Mouse (Mus musculus) midbrain, embryonic 11.5 days (tissue): ENCODE results near the gene Olfr412. TPM values are rescaled to one million over a fixed set of nuclear protein-coding genes. Genes with fewer than 3 reads are reported as not detected.

Source experiments
- ATAC-seq: fragments of 200-750 bp; cut with Nextera tagmentation; 2 replicates; pipeline ENCODE4 v1.8.0; 2017; ENCODE audit warnings: moderate TSS enrichment, moderate library complexity; ENCODE audit not compliant: low FRiP score
- DNase-seq: peaks from one replicate; pipeline ENCODE4 v3.0.0; 2015; ENCODE audit warnings: low spot score; ENCODE audit errors: missing footprints
- H3K27ac ChIP-seq: fragments of 300-500 bp; sonication (generic); 2 replicates; pipeline ENCODE4 v1.5.1; 2014; ENCODE audit warnings: low read depth, low read length
- H3K27me3 ChIP-seq: fragments of 300-500 bp; sonication (generic); 2 replicates; pipeline ENCODE4 v1.6.1; 2014; ENCODE audit warnings: mild to moderate bottlenecking, low read length, moderate library complexity, mixed read lengths; ENCODE audit not compliant: control insufficient read depth, insufficient read depth
- H3K36me3 ChIP-seq: fragments of 300-500 bp; sonication (generic); 2 replicates; pipeline ENCODE4 v1.6.1; 2014; ENCODE audit warnings: mild to moderate bottlenecking, low read length, moderate library complexity, mixed read lengths; ENCODE audit not compliant: control insufficient read depth, insufficient read depth
- H3K4me1 ChIP-seq: fragments of 300-500 bp; sonication (generic); 2 replicates; pipeline ENCODE4 v1.6.1; 2014; ENCODE audit warnings: low read length; ENCODE audit not compliant: control insufficient read depth, insufficient read depth
- H3K4me2 ChIP-seq: fragments of 300-500 bp; sonication (generic); 2 replicates; pipeline ENCODE4 v1.6.1; 2014; ENCODE audit warnings: mild to moderate bottlenecking, moderate library complexity
- H3K4me3 ChIP-seq: fragments of 300-500 bp; sonication (generic); 2 replicates; pipeline ENCODE4 v1.5.1; 2014; ENCODE audit warnings: low read depth, low read length
- H3K9ac ChIP-seq: fragments of 300-500 bp; sonication (generic); 2 replicates; pipeline ENCODE4 v1.6.1; 2014; ENCODE audit warnings: low read length
- H3K9me3 ChIP-seq: fragments of 300-500 bp; sonication (generic); 2 replicates; pipeline ENCODE4 v1.6.1; 2016; ENCODE audit warnings: low read length; ENCODE audit not compliant: control insufficient read depth
- WGBS: fragments of 180-500 bp; shearing (Covaris S2); extraction: QIAGEN DNeasy Blood & Tissue Kit; methylation state at CpG from one replicate; pipeline ENCODE4 v1.1.7; 2014; 5-methylcytosine and 5-hydroxymethylcytosine counted together
- polyA plus RNA-seq: library from polyadenylated mRNA; unstranded; fragments of >200 nt; fragmentation: Nextera tagmentation; extraction: Ambion mirVana; gene quantifications from 2 replicates; pipeline ENCODE4 v1.2.1, GENCODE M21; 2014

The Olfr412 gene
- polyA plus RNA-seq, 1 experiment from 2014 or later = not detected

DNA sequence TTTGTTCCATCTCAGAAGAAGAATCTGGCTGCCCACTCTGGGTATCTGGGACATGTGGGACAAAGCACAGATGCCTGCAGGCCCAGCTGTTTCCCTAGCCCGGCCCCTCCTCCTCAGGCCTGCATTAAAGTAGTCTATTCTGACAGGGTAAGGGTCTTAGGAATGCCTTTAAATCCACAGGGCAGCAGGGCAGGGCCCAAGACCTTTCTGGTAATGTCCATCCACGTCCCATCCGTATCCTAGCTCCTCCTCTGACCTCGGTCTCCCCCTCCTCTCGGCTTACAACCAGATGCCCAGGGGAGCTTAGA is 47.5 kb downstream of the Olfr412 start:
- Histone ChIP-seq H3K27me3 (no peaks in the 10 kb centered on the region), H3K9me3 (no peaks in the 10 kb centered on the region), H3K36me3 (no peaks in the 10 kb centered on the region), H3K9ac (no peak overlapping the region), H3K27ac (no peak overlapping the region), H3K4me3 (no peak overlapping the region), H3K4me2 (no peak overlapping the region), H3K4me1 (no peaks in the 10 kb centered on the region)
- no peak for ATAC-seq
- 57% methylated on average over 5 of the region's 5 CpGs for WGBS
- DNase-seq = no peak

GRCm38 (mm10) chr11:74409757-74410174 is 47.9 kb downstream of the Olfr412 start:
- no peaks in the 10 kb centered on the region for H3K36me3 ChIP-seq
- 69% methylated on average over 4 of the region's 4 CpGs for whole genome bisulfite sequencing
- no peak overlapping the region for H3K4me2 ChIP-seq
- H3K27ac ChIP-seq = no peak overlapping the region
- no peaks in the 10 kb centered on the region for H3K9me3 ChIP-seq
- DNase-seq (no peak), ATAC-seq (no peak)
- no peaks in the 10 kb centered on the region for H3K27me3 ChIP-seq
- no peaks in the 10 kb centered on the region for H3K4me1 ChIP-seq
- H3K4me3 ChIP-seq = no peak overlapping the region
- no peak overlapping the region for H3K9ac ChIP-seq

DNA sequence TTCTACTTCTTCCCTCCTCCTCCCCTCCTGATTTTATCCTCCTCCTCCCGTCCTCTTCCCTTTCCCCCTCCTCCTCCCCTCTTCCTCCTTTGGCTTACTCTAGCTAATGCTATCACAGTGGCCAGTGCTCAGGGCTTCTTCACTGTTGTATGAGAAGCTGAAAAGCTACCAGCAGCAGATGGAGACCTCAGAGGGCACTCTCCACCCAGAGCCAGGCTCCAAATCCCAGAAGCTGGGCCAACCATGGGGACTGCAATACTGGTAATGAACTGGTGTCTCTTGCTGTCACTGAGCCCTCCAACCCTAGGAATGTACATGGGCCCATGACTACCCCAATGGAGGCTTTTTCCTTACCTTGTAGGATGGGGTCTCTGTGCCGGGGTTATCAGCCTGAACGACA is 50.1 kb downstream of the Olfr412 start:
- Histone ChIP-seq H3K9ac (no peak overlapping the region), H3K9me3 (no peaks in the 10 kb centered on the region), H3K4me3 (no peak overlapping the region), H3K4me2 (no peak overlapping the region), H3K4me1 (no peaks in the 10 kb centered on the region), H3K27me3 (no peaks in the 10 kb centered on the region), H3K36me3 (no peaks in the 10 kb centered on the region), H3K27ac (no peak overlapping the region)
- ATAC-seq = no peak
- no peak for DNase-seq
- 72% methylated on average over 3 of the region's 3 CpGs for WGBS

- 84% methylated on average over 3 of the region's 3 CpGs for WGBS
- ATAC-seq (no peak), DNase-seq (no peak)
- Histone ChIP-seq H3K4me1 (no peaks in the 10 kb centered on the region), H3K9me3 (no peaks in the 10 kb centered on the region), H3K4me2 (no peak overlapping the region), H3K27me3 (no peaks in the 10 kb centered on the region), H3K36me3 (no peaks in the 10 kb centered on the region), H3K4me3 (no peak overlapping the region), H3K9ac (no peak overlapping the region), H3K27ac (no peak overlapping the region)
Measured at GRCm38 (mm10) chr11:74412462-74412861, 50.6 kb downstream of the Olfr412 start.

DNA sequence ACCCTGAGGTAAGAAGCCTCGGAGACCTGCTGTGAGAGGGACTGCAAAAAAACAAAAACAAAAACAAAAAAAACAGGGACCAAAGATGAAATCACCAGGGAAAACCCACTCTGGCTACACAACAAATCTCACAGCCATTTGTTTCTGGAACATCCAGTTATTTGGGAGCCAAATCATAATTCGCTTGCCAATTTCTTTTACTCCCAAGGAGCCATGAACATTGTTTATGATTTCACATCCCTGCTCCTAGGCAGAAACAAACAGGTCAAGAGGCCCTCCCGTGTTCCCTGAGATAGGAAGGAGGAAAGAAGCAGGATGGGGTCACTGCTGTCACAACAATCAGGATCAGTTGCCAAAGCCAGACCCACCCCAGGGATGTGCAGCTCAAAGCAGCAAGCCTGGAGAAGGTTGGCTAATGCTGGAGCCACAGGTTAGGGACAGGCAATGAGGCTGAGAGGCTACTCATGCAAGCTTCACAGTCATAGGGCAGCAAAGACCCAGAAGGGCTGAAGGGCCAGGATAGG is 51.6 kb downstream of the Olfr412 start:
- Histone ChIP-seq H3K9me3 (no peaks in the 10 kb centered on the region), H3K4me1 (no peaks in the 10 kb centered on the region), H3K36me3 (no peaks in the 10 kb centered on the region), H3K4me3 (no peak overlapping the region), H3K9ac (no peak overlapping the region), H3K27ac (no peak overlapping the region), H3K27me3 (no peaks in the 10 kb centered on the region), H3K4me2 (no peak overlapping the region)
- ATAC-seq = no peak
- 79% methylated on average over 3 of the region's 3 CpGs for WGBS
- no peak for DNase-seq

DNA sequence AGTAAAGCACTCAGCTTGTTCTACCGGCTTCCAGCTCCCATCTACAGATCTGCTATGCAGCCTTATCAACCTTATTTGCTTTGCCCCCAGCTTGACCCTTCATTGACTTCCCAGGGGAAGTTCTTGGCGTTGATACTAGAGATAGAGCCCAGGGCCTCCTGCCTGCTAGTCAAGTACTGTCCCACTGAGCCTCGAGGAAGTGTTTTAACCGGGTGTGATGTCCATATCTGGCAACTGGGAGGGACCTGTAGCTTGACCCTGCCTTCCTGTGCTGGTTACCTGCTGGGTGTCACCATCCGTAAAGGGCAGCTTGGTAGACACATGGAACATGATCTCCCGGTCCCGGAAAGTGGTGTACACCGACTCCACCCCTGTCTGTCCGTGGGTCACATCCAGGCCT is 52.2 kb downstream of the Olfr412 start:
- DNase-seq = no peak
- Histone ChIP-seq H3K4me1 (no peaks in the 10 kb centered on the region), H3K27me3 (no peaks in the 10 kb centered on the region), H3K4me2 (no peak overlapping the region), H3K9ac (no peak overlapping the region), H3K4me3 (no peak overlapping the region), H3K27ac (no peak overlapping the region), H3K9me3 (no peaks in the 10 kb centered on the region), H3K36me3 (no peaks in the 10 kb centered on the region)
- ATAC-seq = no peak
- WGBS = 86% methylated on average over 9 of the region's 9 CpGs

- H3K9ac ChIP-seq = no peak overlapping the region
- ATAC-seq (no peak), DNase-seq (no peak)
- H3K4me1 ChIP-seq = no peaks in the 10 kb centered on the region
- H3K9me3 ChIP-seq = no peaks in the 10 kb centered on the region
- H3K4me3 ChIP-seq = no peak overlapping the region
- no peak overlapping the region for H3K4me2 ChIP-seq
- no peaks in the 10 kb centered on the region for H3K27me3 ChIP-seq
- no peaks in the 10 kb centered on the region for H3K36me3 ChIP-seq
- WGBS = 86% methylated on average over 12 of the region's 12 CpGs
- no peak overlapping the region for H3K27ac ChIP-seq
Measured at GRCm38 (mm10) chr11:74415736-74416135, 53.9 kb downstream of the Olfr412 start.

Other genes starting within 250 kb of the Olfr412 start
- gene Olfr401, start 248.4 kb upstream of the Olfr412 start, polyA plus RNA-seq = not detected in 2 replicates
- gene Olfr402, start 208.5 kb upstream of the Olfr412 start, polyA plus RNA-seq = not detected in 2 replicates
- gene Olfr403, start 175.8 kb upstream of the Olfr412 start, polyA plus RNA-seq = not detected in 2 replicates
- gene Olfr43, start 150.7 kb upstream of the Olfr412 start, polyA plus RNA-seq = not detected in 2 replicates
- gene Olfr406, start 102.3 kb upstream of the Olfr412 start, polyA plus RNA-seq = not detected in 2 replicates
- not detected in 2 replicates for gene Olfr59, start 78.3 kb upstream of the Olfr412 start, polyA plus RNA-seq
- not detected in 2 replicates for gene Olfr410, start 24.0 kb upstream of the Olfr412 start, polyA plus RNA-seq
- gene Olfr411, start 9.4 kb upstream of the Olfr412 start, polyA plus RNA-seq = not detected in 2 replicates
- 2.5 TPM in 2 replicates for gene Rap1gap2, start 248.8 kb downstream of the Olfr412 start, polyA plus RNA-seq